In the genomic region with DNA sequence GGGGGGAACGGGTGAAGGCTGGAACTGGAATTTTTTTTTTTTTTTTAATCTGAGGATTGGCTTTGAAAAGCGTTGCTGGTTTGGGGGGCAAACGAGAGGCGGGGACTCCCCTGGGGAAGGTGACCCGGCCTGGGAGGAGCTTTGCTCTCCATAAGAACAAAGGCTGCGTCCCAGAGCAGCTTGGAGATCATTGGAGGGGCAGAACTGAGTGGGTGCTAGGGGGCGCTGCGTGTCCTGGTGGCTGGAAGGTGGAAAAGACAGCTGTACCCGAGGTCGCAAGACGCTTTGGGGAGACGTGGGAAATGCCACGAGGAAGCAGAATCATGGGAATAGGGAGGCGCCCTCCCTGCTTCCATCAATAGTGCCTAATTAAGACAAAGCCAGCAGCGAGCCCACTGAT, we compare ENCODE assay signal across 8 mouse cellular contexts. TPM values are rescaled to one million over a fixed set of nuclear protein-coding genes. Genes with fewer than 3 reads are reported as not detected.
DNase-seq lines count a peak whose midpoint lies in the region; ATAC-seq lines count a peak whose summit lies in the region.

No protein-coding gene starts in this region.

- 0 out of 2 replicates have a peak, but pooled peaks cover 6% of the 10 kb centered on the region for H3K27me3 ChIP-seq in heart, embryonic 15.5 days

- H3K9ac ChIP-seq in heart, embryonic 15.5 days = peak overlapping the region; percentile 61

- peak overlapping the region; percentile 56 for H3K4me3 ChIP-seq in heart, embryonic 15.5 days

- H3K9me3 ChIP-seq in heart, embryonic 15.5 days (replicated peaks) = no peaks in the 10 kb centered on the region

- DNase-seq in cerebellum, postnatal 14 days = peak; percentile 46 to 72
- DNase-seq in cerebellum, adult 9-10 months = no peak
- DNase-seq in A20 (ENCODE audit: low read depth, low spot score) = peak; percentile 30
- DNase-seq in brain, adult 2 months (ENCODE audit: low read depth, low spot score) = peak; percentile 70
- DNase-seq in kidney, postnatal 10 days = peak; percentile 73
- peak; percentile 54 for DNase-seq in lung, postnatal 36 days
- DNase-seq in thymus, postnatal 25 days = peak; percentile 60

- peak overlapping the region; percentile 90 for H3K4me2 ChIP-seq in heart, embryonic 15.5 days

- no peaks in the 10 kb centered on the region for H3K36me3 ChIP-seq in heart, embryonic 15.5 days

- 0 out of 2 replicates have a peak, but pooled peaks have one; percentile 7 for ATAC-seq in heart, embryonic 15.5 days (replicated peaks; ENCODE audit: insufficient number of reproducible peaks, insufficient read depth, low FRiP score, low read depth)

- peaks cover 18% of the 10 kb centered on the region for H3K4me1 ChIP-seq in heart, embryonic 15.5 days (replicated peaks)

- peak overlapping the region; percentile 75 for H3K27ac ChIP-seq in heart, embryonic 15.5 days

- 4% methylated on average over 15 of the region's 15 CpGs for WGBS in heart, embryonic 15.5 days

RNA-seq across cellular contexts. Expression of gene Dnah2, which starts 1.8 kb away (rescaled TPM):
- 0.21 and 0.42 TPM in 2 replicates for polyA plus RNA-seq in heart, embryonic 15.5 days (2015; fragmentation: Nextera tagmentation; extraction: Ambion mirVana)

RNA-seq across cellular contexts. Expression of gene Efnb3, which starts 12.9 kb away (rescaled TPM):
- 53.8 and 59.7 TPM in 2 replicates for polyA plus RNA-seq in heart, embryonic 15.5 days (2015; fragmentation: Nextera tagmentation; extraction: Ambion mirVana)

RNA-seq across cellular contexts. Expression of gene Wrap53, which starts 33.0 kb away (rescaled TPM):
- 13.3 and 17.0 TPM in 2 replicates for polyA plus RNA-seq in heart, embryonic 15.5 days (2015; fragmentation: Nextera tagmentation; extraction: Ambion mirVana)

RNA-seq across cellular contexts. Expression of gene Trp53, which starts 33.1 kb away (rescaled TPM):
- 59.4 and 88.1 TPM in 2 replicates for polyA plus RNA-seq in heart, embryonic 15.5 days (2015; fragmentation: Nextera tagmentation; extraction: Ambion mirVana)

RNA-seq across cellular contexts. Expression of gene Atp1b2, which starts 58.7 kb away (rescaled TPM):
- 24.2 and 24.5 TPM in 2 replicates for polyA plus RNA-seq in heart, embryonic 15.5 days (2015; fragmentation: Nextera tagmentation; extraction: Ambion mirVana)
